Mouse (Mus musculus) right cerebral cortex, postnatal 36 days (tissue): ENCODE data around the gene Cd19.
"Not testable (repeated sequence)": the region's sequence is repeated elsewhere in the genome, so short reads cannot be mapped to it uniquely, and the experiment has no call there.

Experiments used
- DNase-seq, 2 experiments: peaks; one replicate each; pipeline ENCODE4 v3.0.0; 2022; ENCODE audit warnings: low spot score in 2 of 2, mixed read lengths in 1 of 2

Cd19 gene

DNA sequence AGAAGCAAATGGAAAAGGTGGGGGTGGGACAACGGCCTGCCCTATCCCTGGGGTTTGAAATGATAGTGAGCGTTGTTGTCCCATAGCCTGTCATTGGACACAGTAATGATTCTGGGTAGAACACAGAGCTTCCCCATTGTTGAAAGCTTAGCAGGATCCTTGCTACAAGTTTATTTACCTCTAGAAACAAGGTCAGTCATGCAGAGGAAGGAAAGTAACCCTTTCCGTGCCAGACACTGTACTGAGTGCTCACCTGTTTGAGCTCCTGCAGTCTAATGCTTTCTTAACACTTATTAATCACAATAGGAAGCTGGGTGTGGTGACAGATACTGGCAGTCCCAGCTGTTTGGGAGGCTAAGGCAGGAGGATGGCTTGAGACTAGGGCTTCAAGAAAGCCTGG is 21.1 kb upstream of the Cd19 start:
- no peak for DNase-seq

DNA sequence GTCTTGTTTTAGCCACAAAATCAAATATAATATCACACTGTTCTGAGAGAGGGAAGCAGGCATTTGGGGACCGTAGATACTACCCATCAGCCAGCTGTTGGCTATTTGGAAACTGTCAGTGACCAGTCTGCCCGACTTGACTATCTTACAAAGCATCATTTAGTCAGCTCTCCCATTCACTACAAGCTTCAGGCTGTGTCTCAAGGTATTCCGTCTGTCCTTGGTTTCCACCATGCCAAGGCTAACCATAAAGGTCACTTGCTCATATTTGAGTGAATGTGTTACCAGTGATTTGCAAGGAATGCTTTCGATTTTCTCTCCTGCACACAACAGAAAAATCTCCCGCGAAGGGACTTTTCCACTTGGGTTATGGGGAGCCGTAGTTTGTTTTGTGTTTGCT is 20.0 kb upstream of the Cd19 start:
- no peak for DNase-seq

DNA sequence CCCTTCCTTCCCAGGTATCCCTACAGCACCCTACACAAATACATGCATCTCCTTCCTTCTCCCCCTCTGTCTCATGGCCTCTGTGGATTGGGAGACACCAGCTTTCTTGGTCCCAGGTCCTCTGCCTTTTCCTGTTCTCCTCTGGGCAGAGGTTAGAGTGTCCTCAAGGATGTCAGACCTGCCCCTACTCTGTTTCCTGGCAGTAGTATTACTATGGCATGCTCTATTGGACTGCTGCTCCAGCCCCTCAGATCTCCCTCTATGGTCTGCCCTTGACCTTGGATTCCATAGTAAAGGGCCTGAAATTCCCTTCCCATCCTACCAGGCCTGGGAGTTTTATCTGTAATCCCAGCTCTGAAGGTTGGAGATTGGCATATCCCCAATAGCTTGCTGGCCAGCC is 15.5 kb upstream of the Cd19 start:
- no peak for DNase-seq

DNA sequence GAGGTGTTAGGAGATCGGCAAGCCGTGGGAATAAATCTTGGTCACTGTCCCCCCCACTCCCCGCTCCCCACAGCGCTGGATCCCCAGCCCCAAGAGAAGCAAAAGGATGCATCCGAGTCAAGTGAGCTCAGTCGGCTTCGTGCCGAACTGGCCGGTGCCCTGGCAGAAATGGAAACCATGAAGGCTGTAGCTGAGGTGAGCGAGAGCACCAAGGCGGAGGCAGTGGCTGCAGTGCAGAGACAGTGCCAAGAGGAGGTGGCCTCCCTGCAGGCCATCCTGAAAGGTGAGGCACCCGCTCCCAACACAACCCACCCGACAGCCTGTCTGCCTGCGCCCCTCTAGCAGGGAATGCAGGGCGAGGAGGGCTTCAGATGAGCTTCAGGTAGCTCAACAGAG is 14.8 kb upstream of the Cd19 start:
- no peak for DNase-seq

DNA sequence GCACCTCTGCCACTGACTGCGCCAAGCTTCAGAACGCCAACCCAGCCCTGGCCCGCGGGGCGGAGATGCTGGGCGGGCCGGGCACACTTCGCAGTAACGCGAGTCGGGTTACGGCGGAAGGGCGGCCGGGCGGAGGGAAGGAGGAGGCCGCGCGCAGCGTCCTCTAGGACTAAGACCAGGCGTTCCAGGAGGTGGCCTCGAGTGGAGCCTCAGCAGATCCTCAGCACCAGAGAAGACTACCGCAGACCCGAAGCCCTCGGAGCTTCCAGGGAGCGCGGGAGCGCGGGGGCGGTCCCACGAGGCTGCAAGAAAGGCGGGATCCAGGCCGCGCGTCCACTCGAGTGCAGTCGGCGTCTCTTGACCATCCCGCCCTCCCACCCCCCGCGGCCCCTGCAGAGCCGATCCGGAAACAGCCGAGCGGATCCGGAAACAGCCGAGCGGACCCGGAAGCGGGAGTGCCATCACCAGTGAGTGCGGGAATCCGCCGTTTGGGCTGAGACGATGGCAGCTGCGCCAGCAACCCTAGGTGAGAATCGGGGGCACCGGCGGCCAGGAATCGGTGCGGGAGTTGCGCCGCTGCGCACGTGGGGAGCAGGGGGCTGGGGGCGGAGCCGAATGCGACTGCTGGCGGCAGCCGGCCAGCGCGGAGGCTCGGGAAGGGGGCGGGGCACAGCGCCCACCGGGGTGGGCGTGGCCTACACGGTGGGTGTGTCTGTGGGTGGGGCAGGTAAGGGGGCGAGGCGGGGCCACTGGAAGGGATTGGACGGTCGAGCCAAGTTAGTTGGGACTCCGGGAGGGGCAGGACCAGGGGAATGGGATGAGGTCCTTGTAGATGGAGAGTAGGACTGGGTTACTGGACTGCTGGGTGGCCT is 14.2 kb upstream of the Cd19 start, which contains the start of gene Rabep2:
TSS of gene Rabep2 (plus strand) at position 129 of the 872 bp plus-strand sequence.
- DNase-seq = peak; percentile 85 to 92

DNA sequence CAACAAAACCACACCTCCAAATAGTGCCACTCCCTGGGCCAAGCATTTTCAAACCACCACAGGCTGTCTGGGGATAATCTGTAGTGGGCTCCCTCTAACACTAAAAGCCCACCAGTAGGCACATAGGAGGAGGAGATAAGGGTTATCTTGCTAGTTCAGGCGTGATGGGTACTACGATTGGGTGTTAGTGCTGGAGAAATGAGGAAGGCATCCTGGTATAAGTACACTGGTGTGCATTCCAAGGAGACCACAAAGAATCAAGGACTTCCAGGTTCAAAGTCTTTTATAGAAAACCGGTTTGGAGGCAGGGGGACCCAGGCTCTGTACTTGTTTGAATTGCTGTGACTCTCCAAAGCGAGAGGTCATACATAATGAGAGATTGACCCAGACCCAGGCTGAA is 13.5 kb upstream of the Cd19 start:
- no peak for DNase-seq

DNA sequence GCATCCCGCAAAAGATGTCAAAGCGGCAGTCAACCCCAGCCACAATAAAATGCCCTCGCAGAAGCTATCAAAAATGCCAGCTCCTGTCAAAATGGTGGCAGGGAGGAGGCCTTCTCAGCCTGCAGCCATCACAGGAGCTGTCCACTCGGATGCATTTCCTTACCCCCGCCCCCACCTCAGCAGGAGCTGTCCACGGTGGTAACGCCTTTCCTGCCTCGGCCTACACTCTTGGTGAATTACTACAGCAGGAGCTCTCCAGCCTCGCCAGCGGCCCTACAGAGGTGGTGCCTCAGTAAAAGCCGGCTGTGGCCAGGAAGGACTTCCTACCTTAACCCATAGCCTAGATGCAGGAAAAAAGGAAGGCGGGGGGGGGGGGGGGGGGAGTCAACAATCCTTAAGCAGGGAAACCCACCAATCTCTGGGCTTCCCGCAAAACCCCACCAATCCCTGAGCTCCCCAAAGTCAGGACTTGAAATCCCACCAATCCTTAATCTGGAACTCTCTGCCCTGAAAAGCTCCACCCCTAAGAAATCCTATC is 12.7 kb upstream of the Cd19 start:
- DNase-seq = no peak

DNA sequence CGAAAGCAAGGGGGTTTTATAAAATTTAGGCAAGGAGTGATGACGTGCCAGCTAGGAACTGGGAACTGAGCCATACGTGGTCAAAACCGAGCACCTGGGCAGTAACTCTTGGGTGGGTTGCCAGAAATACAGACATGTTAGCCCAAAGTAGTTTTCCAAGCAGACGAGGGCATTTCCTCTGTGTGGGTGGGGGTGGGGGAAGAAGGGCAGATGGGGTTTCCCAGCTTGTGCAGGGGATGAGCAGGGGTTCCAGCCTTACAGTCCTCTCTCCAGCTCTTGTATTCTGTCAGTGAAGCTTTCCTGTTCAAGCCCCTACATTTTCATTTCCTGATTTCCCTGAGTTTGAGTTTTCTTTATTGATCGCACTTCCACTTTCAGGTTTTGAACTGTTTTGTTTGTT is 9.5 kb upstream of the Cd19 start:
- DNase-seq = no peak

DNA sequence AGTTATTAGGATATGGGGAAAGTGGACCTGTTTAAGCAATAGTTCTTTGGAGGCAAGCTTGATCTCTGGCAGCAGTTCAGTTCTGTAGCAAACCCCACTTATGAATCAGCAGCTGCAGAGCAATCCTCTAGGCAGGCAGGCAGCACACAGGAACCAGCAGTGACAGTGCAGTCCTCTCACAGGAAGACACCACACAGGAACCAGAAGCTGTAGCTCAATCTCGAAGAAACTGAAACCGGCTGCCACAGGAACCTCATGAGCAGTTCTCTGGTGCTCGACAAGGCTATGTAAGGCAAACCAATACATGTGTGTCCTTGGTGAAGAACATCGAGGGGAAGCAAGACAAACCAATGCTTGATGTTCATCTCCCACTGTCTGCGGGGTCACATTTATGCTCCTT is 7.1 kb upstream of the Cd19 start:
- DNase-seq = no peak

DNA sequence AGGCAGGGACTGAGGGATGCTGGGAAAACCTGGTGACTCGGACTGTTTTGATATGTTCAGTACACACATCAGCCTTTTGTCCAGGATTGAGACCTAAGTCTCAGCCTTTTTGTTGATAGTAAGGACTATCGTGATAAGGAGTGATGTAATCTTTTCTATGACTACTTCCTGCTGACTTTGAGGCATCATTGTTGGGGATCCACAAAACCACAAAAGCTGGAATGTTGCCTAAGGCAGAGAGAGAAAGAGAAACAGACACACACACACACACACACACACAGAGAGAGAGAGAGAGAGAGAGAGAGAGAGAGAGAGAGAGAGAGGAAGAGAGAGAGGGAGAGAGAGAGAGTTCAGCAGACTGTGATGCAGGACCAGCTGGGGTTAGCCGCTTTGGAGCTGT is 3.8 kb upstream of the Cd19 start:
- no peak for DNase-seq

DNA sequence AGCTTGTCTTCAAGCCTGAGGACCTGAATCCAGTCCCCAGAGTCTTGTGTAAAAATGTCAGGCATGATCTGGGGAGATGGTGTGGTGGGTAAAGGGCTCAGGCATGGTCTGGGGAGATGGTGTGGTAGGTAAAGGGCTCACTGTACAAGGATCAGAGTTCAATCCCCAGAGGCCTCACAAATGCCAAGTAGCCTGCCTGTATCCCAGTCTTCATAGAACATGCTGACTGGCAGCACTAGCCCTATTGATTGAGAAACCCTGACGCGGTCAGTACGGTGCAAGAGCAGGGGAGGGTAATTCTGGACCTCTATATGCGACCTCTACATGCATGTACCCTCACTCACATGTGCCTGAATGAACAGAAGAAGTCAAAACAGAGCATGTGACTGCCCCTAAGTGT is 2.9 kb upstream of the Cd19 start:
- no peak for DNase-seq

DNA sequence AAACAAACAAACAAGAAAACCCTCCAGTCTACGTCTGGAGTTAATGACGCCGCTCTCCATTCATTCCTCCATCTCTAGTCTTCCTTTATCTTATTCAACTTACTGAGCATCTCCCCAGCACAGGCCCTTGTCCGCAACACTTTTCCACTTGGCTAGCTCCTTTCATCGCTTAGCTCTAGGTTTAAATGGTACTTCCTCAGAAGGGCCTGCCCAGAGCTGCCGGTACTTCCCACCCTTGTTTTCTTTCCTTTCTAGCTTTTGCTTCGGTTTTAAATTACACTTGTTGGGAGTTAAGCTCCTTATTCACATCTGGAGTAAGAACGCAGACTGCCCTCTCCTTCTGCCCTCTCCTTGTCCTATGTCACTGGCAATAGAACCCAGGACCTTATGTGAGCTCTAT is 2.4 kb upstream of the Cd19 start:
- no peak for DNase-seq

DNA sequence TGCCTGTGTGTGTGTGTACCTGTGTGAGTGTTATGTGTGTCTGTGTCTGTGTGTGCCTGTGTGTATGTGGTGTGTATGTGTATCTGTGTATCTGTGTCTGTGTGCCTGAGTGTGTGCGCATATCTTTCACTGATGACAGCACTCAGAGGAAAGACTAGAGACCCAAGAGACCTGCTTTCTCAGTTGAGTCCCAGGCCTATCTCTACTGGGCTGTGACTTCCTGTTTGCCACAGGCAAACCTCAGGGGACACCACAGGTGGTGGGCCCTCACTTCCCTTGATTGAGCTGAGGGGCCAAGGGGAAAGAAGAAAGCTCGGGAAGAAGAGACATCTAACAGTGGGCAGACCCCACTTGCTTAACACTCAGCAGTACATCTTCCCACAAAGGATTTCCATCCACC is 1.9 kb upstream of the Cd19 start:
- no peak for DNase-seq

DNA sequence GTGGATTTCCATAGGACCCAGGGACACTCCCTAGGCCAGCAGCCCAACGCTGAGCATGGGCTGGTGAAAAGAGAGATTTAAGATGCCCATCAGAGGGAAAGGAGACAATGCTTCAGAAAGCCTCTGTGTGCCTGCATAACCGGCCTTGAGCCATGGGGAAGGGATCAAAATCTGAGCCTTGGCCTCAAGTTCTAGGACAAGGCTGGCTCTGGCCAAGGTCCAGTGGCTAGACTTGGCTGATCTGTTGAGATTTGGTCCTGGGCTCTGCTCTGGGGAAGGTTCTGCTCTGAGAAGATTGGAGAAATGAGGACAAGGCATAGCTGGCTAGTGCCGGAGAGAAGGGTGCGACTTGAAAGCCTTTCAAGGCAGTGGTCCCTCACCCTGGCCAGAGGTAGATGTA is 3.6 kb downstream of the Cd19 start:
- DNase-seq = no peak

DNA sequence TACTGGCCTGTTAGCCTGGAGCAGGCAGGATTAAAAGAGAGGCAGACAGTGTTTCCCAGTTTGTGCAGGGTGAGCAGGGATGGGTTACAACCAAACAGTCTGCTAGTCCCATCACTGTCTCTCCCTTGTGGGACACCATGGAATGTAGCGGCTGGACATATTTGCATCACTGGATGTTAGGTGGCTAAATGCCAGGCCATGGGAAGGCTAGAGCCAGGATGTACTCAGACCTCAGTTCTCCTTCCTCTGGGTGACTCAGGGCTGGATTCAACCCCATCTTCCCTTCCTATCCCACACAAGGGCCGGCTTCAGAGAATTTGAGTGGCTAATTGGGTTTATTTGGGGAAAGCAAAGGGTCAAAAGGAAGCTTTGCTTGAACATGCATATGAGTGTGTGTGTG is 6.0 kb downstream of the Cd19 start:
- no peak for DNase-seq

DNA sequence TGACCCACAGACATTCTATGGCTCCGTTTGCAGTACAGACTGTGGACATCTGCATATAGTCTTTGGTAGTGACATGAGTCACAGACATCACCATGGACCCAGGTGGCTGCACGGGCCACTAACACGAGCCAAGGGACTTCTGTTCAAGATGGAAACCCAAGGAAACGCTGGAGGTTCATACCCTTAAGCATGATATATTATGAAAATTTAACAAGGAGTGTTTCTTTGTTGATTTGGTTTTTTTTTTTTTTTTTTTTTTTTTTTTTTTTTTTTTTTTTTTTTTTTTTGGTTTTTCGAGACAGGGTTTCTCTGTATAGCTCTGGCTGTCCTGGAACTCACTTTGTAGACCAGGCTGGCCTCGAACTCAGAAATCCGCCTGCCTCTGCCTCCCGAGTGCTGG is 12.2 kb downstream of the Cd19 start:
- not testable (repeated sequence) for DNase-seq

DNA sequence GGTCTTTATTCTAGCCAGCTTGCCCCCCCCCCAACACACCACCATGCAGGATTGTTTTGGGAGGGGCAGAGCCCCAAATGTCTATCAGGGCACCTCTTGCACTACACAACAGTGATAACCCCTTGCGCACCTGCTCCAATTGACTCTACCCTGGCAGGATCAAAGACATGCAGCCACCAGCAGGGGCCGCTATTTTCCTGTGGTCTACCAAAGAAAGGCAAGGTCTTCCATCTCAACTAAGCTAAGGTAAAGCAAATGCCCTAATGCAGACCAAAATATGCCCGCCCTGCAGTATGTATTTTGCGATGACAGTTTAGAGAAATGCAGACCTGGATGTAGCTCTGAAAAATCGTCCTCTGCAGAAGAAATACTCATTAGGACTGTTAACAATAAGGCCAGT is 15.1 kb downstream of the Cd19 start:
- DNase-seq = peak; percentile 28 to 47

DNA sequence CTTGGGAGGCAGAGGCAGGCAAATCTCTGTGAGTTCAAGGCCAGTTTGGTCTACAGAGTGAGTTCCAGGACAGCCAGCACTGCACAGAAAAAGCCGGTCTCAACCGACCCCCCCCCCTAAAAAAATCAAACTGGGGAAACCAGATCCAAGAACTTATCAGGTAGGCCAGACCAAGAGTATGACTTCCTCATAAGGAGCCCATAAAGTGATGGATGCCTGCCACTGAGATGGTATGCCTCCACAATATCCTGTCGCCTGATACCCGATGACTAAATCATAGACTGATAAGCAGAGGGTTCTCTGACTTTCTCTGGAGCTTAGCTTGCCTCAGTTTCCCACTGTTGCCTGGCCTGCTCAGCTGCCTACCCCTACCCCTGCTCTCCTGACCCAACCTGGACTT is 16.9 kb downstream of the Cd19 start:
- DNase-seq = no peak

DNA sequence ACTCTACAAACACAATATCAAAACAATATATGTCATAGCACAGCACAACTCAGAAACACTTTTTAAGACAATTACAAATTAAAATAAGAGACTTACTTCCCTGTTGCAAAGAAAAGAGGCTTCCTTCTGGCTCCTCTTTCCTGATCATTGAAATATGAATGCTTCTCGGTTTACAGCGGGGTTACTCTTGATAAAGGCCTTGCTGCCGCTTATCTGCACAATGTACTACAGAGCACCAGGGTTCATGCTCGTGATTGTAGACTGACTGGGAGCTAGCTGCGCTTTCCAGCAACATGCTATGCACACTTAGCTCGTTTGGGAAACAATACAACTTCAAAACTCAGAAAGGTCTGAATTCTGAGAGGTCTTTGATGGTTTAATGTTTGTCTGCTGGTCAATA is 17.5 kb downstream of the Cd19 start:
- no peak for DNase-seq

DNA sequence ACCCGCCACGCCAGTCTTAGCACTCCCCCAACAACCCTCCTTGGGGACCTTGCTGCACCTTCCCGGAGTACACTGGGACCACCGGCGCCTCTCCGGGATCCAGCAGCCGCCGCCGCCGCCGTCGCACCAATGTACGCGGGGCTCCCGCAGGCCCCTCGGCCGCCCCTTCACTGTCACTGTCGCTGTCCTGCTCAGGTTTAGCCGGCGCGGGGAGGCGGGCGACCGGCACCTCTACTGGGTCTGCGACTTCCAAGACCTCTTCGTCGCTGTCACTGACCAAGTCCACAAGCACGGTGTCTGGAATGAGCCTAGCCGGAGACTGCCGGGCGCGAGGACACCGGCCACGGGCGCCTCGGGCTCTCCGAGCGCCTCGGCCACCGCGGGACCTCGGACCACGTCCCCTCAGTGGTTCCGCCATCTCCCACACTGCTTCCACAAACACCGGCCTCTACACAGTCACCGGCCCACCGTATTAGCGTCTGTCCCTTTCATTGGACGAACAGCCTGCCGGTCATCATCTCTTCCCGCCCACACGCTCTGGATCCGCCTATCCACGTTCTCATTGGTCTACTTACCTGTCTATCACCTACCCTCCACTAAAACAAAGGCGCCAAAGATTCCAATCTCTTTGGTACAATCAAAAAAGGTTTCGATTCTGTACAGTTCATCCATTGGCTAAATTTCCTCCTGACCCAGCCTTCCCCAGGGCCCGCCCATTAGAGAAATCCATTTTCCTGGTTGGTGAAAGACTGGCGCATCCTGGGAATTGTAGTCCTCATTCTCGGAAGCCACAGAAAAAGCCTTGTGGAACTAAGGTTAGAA is 18.2 kb downstream of the Cd19 start, which contains the start of gene Nfatc2ip:
TSS of gene Nfatc2ip (minus strand) at position 440 of the 822 bp plus-strand sequence.
- DNase-seq = peak; percentile 96 to 97

DNA sequence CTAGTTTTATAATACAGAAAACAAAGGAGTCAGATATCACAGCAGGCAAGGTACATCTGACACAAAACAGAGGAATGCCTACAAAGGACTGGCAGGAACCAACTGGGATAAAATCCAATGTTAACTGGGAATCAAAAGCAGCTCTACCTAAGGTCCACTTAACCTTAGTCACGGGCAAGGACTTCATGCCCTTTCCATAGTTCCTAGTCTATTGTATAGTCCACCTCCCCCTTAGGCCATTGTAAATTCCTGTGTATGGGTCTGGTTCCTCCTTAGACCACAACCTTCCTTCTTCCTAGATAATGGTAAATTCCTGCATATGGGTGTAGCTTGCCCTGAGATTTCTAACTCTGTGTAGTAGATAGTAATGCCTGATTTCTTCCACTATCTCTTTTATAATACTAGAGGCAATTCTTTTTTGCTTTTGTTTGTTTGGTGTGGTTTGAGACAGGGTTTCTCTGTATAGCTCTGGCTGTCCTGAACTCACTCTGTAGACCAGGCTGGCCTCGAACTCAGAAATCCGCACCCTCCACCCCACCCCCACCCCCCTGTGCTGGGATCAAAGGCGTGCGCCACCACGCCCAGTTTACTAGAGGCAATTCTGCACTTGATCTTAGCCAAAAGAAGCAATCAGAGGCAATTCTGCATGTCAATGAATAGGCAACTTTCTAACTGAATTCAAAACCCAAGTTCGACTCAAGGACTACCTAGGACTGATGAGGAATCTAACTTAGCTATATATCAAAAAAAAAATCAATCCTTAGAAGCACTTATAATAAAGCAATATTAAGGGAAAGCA is 22.4 kb downstream of the Cd19 start:
- DNase-seq = not testable (repeated sequence)

DNA sequence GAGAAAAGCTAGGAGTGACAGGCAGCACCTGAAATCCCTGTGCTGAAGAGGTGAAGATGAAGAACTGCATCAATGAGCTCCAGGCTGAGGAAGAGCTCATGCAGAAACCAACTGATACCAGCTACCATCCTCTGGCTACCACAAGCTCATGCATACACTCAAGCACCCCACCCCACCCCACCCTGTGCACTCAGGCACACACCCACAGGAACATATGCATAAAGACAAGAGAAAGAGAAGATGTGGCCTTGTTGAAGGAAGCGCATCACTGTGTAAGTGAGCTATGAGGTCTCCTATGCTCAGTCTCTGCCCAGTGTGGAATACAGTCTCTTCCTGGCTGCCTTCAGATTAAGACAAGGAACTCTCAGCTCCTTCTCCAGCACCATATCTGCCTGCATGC is 26.5 kb downstream of the Cd19 start:
- DNase-seq = no peak
